Mouse (Mus musculus): ENCODE results near the gene Zp3.
A peak's percentile ranks its signal among the peaks of the same experiment; 100 is the strongest.

Zp3 gene

GRCm38 (mm10) chr5:135979904-135980303 lies at the start of gene Zp3:
TSS of gene Zp3 (plus strand) at chr5:135980099.
- DNase-seq (ENCODE audit: low spot score) = no peak

- DNase-seq (ENCODE audit: low spot score) = no peak
Measured at GRCm38 (mm10) chr5:135931526-135931925, 48.4 kb upstream of the Zp3 start.

- DNase-seq (ENCODE audit: low spot score) = no peak
Measured at GRCm38 (mm10) chr5:135932359-135932758, 47.5 kb upstream of the Zp3 start.

GRCm38 (mm10) chr5:135933222-135933899 lies 46.5 kb upstream of the Zp3 start:
- DNase-seq (ENCODE audit: low spot score) = no peak

- DNase-seq (ENCODE audit: low spot score) = peak; percentile 56
Measured at GRCm38 (mm10) chr5:135933900-135934441, 45.9 kb upstream of the Zp3 start.

- peak; percentile 94 for DNase-seq (ENCODE audit: low spot score)
Measured at GRCm38 (mm10) chr5:135934481-135935175, 45.3 kb upstream of the Zp3 start, which contains the start of gene Ywhag. TSS of gene Ywhag (minus strand) at chr5:135934616.

DNA sequence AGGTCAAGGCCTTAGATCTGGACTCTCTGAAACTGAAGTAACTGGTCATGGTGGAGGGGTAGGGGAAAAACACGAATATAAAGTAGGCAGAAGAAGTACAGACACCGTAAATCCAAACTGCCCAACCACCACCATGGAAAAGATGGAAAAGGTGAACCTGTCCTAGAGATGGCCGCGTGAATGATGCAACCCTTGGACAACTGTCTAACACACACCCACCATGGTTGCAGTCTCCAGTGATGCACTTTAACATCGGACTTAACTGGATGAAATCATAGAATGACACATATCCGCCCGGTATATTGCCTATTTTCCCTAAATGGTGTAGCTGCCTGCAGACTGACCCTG lies 44.7 kb upstream of the Zp3 start:
- DNase-seq (ENCODE audit: low spot score) = no peak

DNA sequence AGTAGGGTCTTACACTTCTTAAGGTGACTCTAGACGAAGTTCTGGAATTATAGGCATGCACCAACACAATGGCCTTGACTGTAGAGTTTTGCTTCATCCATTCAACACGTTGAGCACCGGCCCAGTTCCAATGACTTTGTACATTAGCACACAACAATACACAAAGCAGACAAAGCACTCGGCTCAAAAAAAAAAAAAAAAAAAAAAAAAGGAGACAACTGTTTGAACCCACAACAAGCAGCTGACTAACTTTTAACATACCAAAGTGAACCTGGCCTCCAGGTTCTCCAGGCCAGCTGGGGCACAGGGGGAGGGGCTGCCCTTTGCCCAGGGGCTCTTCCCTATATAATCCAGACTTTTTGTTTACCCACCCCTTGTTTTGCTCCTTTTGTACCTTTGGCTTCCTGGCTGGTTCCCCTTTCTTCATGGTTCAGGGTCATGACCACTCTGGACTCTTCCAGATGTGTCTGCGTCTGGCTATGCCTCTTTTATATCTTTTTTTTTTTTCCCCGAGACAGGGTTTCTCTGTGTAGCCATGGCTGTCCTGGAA lies 44.2 kb upstream of the Zp3 start:
- no peak for DNase-seq (ENCODE audit: low spot score)

GRCm38 (mm10) chr5:135940587-135940986 lies 39.3 kb upstream of the Zp3 start:
- DNase-seq (ENCODE audit: low spot score) = no peak

DNA sequence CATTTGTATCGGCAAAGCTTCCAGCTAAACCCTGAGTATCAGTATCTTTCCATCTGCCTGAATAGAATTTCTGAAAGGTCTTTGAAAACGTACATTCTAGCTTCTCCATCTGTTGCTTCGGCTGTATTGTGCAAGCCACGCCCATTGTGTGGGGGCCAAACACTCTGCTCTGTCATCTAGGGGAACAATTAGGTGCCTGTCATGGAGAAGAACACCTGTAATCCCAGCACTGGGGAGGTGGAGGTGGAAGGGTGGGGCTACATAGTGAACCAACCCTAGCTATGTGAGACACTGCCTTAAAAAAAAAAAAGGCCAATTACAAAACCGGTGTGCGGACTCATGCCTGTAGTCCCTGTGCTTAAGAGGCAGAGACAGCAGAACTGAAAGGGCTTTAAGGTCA lies 37.2 kb upstream of the Zp3 start:
- no peak for DNase-seq (ENCODE audit: low spot score)

GRCm38 (mm10) chr5:135945916-135946408 lies 33.9 kb upstream of the Zp3 start:
- DNase-seq (ENCODE audit: low spot score) = no peak

DNA sequence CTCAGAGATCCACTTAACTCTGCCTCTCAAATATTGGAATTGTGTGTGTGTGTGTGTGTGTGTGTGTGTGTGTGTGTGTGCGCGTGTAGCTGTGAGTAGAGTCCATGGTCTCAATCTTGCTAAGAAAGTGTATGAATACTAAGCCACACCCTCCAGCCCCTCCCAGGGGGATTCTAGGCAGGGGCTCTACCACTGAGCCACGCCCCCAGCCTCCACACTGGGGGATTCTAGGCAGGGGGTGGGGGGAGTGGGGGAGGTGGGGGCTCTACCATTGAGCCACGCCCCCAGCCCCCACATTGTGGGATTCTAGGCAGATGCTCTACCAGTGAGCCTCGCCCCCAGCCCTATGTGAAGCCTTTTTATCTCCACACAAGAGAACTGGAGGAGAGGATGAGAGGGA lies 33.3 kb upstream of the Zp3 start:
- no peak for DNase-seq (ENCODE audit: low spot score)

GRCm38 (mm10) chr5:135950710-135951412 lies 29.0 kb upstream of the Zp3 start:
- DNase-seq (ENCODE audit: low spot score) = no peak

DNA sequence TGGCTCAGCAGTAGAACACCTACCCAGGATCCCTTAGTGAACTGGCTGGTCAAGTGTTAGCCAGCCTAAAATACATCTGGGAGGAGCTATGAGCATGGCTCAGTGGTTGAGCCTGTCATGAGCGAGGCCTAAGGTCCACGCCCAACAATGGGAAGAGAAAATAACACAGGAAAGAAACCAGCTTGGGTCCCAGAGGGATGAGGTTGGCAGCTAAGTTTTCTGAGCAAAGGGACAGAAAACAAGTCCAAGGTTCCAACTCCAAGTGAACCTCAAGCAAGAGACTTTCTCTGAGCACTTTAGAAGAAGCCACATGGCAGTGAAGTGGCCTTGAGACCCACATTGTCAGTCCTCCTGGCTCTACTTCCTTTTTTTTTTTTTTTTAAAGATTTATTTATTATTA lies 28.2 kb upstream of the Zp3 start:
- DNase-seq (ENCODE audit: low spot score) = no peak

DNA sequence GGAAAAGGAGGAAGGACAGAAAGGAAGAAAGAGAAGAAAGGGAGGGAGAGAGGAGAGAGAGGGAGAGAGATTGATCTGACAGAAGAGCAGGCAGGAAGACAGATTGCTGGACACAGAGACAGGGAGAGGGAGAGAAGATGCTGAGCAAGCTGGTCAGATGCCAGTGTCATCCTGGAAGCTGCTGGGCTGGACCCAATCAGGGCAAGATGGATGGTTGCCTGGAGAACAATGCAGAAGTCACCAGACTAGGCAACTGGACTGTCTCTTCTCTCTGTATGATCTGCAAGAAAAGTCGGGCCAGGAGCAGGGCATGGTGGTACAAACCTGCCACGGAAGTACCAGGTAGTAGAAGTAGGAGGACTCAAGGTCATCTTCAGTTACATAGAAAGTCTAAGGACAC lies 27.1 kb upstream of the Zp3 start:
- DNase-seq (ENCODE audit: low spot score) = no peak

- DNase-seq (ENCODE audit: low spot score) = no peak
Measured at GRCm38 (mm10) chr5:135956300-135957206, 23.3 kb upstream of the Zp3 start.

DNA sequence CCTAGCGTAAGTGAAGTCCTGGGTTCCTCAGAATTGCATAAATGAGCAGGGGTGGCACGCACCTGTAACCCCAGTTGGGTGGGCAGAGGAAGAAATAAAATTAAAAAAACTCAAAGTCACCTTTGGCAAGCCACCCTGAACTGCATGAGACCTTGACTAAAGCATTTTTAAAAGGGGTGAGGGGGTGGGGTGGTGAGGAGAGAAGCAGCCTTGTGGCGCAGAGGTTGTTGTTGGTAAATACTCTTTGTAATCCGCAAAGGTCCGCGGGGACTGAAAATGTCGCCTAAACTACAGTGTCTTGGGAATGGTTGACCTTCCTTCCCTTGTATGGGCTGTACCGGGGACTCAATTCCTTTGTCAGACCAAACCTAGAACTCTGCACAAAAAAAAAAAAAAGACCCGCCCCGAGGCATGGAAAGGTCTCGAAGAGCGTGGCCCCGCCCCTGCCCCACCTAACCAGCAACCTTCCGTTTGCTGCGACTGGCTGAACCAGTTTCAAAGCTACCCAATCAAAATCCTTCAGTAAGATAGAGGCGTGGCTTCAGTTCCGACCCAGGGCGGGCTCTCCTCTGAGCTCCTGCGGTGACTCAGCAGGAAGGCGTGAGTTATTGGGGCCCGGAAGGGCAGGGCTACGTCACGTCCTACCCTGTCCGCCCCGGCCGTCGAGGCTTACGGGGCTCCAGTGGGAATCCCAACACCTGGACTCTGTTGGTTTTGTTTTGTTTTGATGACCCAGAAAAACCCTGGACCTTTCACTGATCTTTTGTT lies 22.5 kb upstream of the Zp3 start:
- peak; percentile 94 for DNase-seq (ENCODE audit: low spot score)

DNA sequence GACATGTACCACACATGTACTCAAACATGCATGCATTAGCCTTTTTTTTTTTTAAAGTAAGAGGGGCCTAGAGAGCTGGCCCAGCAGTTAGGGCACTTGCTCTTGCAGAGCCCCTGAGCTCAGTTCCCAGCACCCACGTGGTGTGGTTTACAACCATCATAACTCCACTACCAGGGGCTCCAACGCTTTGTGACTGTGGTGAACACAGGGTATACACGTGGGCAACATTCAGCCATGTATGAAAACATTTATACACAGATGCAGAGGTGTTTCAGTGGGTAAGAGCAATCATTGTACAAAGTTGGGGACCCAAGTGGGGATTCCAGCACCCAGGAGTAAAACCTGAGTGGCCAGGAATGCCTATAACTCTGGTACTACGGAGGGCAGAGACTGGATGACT lies 21.5 kb upstream of the Zp3 start:
- no peak for DNase-seq (ENCODE audit: low spot score)

- no peak for DNase-seq (ENCODE audit: low spot score)
Measured at GRCm38 (mm10) chr5:135959911-135960310, 20.0 kb upstream of the Zp3 start.

GRCm38 (mm10) chr5:135960909-135961635 lies 18.8 kb upstream of the Zp3 start:
- no peak for DNase-seq (ENCODE audit: low spot score)
